Mouse (Mus musculus) lung, embryonic 15.5 days (tissue): Measurements from ENCODE around the gene Pglyrp1. TPM values are rescaled to one million over a fixed set of nuclear protein-coding genes. Genes with fewer than 3 reads are reported as not detected.
A peak's percentile ranks its signal among the peaks of the same experiment; 100 is the strongest.
"Not testable (repeated sequence)": the region's sequence is repeated elsewhere in the genome, so short reads cannot be mapped to it uniquely, and the experiment has no call there.

Experiments used
- ATAC-seq: fragments of 200-750 bp; cut with Nextera tagmentation; 2 replicates; pipeline ENCODE4 v1.8.0; 2017; ENCODE audit warnings: moderate number of reproducible peaks, borderline replicate concordance; ENCODE audit not compliant: low FRiP score, low TSS enrichment; ENCODE audit errors: extremely low read depth
- H3K27ac ChIP-seq: fragments of 300-500 bp; sonication (generic); 2 replicates; pipeline ENCODE4 v1.5.1; 2015; ENCODE audit warnings: moderate library complexity, mild to moderate bottlenecking, inconsistent platforms
- H3K27me3 ChIP-seq: fragments of 300-500 bp; sonication (generic); 2 replicates; pipeline ENCODE4 v1.6.1; 2015; ENCODE audit warnings: inconsistent platforms
- H3K36me3 ChIP-seq: fragments of 300-500 bp; sonication (generic); 2 replicates; pipeline ENCODE4 v1.6.1; 2015; ENCODE audit warnings: inconsistent platforms
- H3K4me1 ChIP-seq: fragments of 300-500 bp; sonication (generic); 2 replicates; pipeline ENCODE4 v1.6.1; 2015; ENCODE audit warnings: inconsistent platforms
- H3K4me2 ChIP-seq: fragments of 300-500 bp; sonication (generic); 2 replicates; pipeline ENCODE4 v1.6.1; 2015; ENCODE audit warnings: inconsistent platforms, mild to moderate bottlenecking, moderate library complexity
- H3K4me3 ChIP-seq: fragments of 300-500 bp; sonication (generic); 2 replicates; pipeline ENCODE4 v1.5.1; 2015; ENCODE audit warnings: mild to moderate bottlenecking, inconsistent platforms
- H3K9ac ChIP-seq: fragments of 300-500 bp; sonication (generic); 2 replicates; pipeline ENCODE4 v1.6.1; 2015; ENCODE audit warnings: inconsistent platforms
- H3K9me3 ChIP-seq: fragments of 300-500 bp; sonication (generic); 2 replicates; pipeline ENCODE4 v1.6.1; 2016; ENCODE audit warnings: inconsistent platforms
- WGBS: fragments of 180-500 bp; shearing (Covaris S2); methylation state at CpG from one replicate; pipeline ENCODE4 v1.1.7; 2015; 5-methylcytosine and 5-hydroxymethylcytosine counted together
- polyA plus RNA-seq: library from polyadenylated mRNA; unstranded; fragments of >200 nt; fragmentation: Nextera tagmentation; extraction: Ambion mirVana; gene quantifications from 2 replicates; pipeline ENCODE4 v1.2.1, GENCODE M21; 2015

Gene Pglyrp1
- polyA plus RNA-seq, result 6.4 and 6.7 TPM in 2 replicates

DNA sequence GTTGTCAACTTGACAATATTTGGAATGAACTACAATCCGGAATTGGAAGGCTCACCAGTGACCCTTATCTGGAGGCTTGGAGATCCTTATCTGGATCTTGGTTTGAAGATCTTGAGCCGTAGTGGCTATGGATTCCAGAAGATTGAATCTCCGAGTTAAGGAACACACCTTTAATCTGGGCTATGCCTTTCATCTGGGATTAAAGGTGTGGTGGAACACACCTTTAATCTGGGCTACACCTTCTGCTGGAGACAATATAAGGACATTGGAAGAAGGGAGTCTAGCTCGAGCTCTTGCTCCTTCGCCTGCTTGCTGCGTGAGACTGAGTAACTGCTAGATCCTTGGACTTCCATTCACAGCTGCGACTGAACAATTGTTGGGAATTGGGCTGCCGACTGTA, at the start of gene Pglyrp1:
Gene Pglyrp1, plus strand, starts transcription at position 301 of the 400 bp plus-strand sequence.
- WGBS, result 67% methylated on average over 1 of the region's 8 CpGs
- not testable (repeated sequence) for H3K4me1 ChIP-seq, H3K27ac ChIP-seq, ATAC-seq, H3K27me3 ChIP-seq, H3K36me3 ChIP-seq, H3K9me3 ChIP-seq, H3K4me3 ChIP-seq, H3K9ac ChIP-seq, H3K4me2 ChIP-seq

DNA sequence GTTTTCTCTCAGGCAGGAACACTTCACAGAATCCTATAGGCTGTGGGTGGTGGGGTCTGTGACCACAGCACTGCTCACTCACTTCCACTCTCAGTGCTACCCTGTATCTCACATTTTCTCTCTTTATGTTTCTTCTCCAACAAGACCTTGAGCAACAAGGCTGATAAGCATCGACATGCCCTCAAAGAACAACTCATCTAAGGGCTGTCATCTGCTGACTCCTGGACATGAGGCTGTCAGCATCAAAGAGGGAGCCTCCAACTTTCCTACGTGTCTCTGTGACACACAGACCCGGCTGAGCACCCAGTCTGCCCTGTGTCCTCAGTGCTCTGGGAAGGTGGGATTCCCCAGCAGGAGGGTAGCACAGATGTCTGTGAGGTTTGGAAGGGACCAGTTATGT, 49.6 kb upstream of the Pglyrp1 start, which contains the start of gene Psg17:
Gene Psg17, minus strand, starts transcription at position 101 of the 400 bp plus-strand sequence.
- Histone ChIP-seq H3K9me3 (no peaks in the 10 kb centered on the region), H3K27ac (no peak within 1 kb of the TSS), H3K9ac (no peak within 1 kb of the TSS), H3K4me1 (no peaks in the 10 kb centered on the region), H3K36me3 (no peaks in the 10 kb centered on the region), H3K27me3 (no peaks in the 10 kb centered on the region), H3K4me2 (no peak within 1 kb of the TSS), H3K4me3 (no peak within 1 kb of the TSS)
- ATAC-seq, result no peak
- 42% methylated on average over 3 of the region's 3 CpGs for WGBS

DNA sequence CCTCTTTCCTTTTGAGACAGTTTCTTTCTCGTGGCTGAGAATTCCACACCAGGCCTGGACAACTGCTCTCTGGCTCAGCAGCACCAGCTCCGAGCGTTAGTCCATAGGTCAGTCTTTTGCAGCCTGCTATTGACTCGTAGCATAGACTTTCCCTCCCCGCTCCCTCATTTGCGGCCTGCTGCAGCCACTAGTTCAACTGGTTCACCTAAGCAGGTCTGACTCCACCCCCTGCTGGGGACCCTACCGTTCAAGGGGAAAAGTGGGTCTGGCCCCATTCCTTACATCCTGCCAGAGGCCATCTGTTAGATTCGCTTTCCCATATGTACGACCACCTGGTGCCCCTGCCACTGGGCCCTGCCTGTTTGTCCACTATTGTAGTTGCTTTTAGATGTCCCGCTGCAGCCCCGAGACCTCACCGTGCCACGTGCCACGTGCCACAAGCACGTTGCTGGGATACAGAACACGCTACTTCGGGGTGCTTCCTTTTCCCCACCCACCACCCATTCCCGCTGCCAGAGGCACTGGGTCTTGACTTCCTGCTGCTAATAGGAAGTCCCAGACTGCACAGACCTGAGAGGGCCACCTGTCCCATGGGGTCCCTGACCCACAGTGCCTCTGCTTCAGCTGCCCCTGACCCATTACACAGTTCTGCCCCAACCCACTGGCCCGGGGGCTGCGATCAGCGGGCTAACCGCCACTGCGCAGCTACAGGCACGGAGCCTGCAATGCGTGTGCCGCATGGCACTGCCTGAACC, 43.2 kb upstream of the Pglyrp1 start:
- Histone ChIP-seq H3K27me3 (no peaks in the 10 kb centered on the region), H3K36me3 (no peaks in the 10 kb centered on the region), H3K9ac (no peak overlapping the region), H3K9me3 (no peaks in the 10 kb centered on the region), H3K4me3 (no peak overlapping the region), H3K4me1 (no peaks in the 10 kb centered on the region), H3K4me2 (no peak overlapping the region), H3K27ac (no peak overlapping the region)
- ATAC-seq, result 0 out of 2 replicates have a peak, but pooled peaks have one; percentile 14
- 58% methylated on average over 26 of the region's 26 CpGs for WGBS

DNA sequence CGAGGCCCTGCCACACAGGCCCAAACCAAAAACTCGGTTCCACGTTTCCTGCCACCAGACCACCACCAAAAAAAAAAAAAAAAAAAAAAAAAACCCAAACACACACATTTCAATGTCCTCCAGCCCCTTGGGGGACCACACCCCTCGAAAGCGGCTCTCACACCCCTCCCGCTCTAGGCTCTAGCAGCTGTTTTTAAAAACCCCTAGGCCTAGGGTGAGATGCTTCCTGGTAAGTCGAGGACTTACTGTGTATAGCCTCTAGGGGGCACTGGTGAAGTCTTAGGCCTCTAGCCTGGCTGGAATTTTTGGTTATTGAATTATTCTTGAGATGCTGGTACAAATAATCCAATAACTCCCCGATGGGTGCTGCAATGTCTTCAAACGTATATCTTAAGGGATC, 42.5 kb upstream of the Pglyrp1 start:
- ATAC-seq, result no peak
- H3K4me3 ChIP-seq, result no peak overlapping the region
- H3K27ac ChIP-seq, result no peak overlapping the region
- H3K9ac ChIP-seq, result no peak overlapping the region
- H3K36me3 ChIP-seq, result no peaks in the 10 kb centered on the region
- no peaks in the 10 kb centered on the region for H3K4me1 ChIP-seq
- no peak overlapping the region for H3K4me2 ChIP-seq
- 56% methylated on average over 9 of the region's 9 CpGs for WGBS
- H3K9me3 ChIP-seq, result no peaks in the 10 kb centered on the region
- H3K27me3 ChIP-seq, result no peaks in the 10 kb centered on the region

DNA sequence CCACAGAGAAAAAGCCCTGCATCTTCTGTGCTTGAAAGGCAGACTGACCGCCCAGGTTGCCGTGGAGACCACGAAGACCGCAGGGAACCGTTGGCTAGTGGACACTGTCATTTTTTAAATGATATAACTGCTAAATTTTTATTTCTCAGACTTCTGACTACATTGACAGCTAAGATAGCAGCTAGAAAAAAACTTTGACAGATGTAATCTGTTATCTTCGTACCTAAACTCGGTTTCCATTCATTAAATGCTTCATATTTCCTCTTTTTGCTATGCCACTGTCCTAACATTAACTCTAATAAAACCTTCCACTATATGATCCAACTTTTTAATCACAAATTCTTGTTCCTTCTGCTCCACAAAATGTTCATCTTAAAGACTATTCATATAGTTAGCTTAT, 41.6 kb upstream of the Pglyrp1 start:
- H3K4me2 ChIP-seq, result no peak overlapping the region
- H3K9ac ChIP-seq, result no peak overlapping the region
- 80% methylated on average over 7 of the region's 7 CpGs for WGBS
- H3K27ac ChIP-seq, result no peak overlapping the region
- no peaks in the 10 kb centered on the region for H3K4me1 ChIP-seq
- H3K36me3 ChIP-seq, result no peaks in the 10 kb centered on the region
- no peak overlapping the region for H3K4me3 ChIP-seq
- H3K27me3 ChIP-seq, result no peaks in the 10 kb centered on the region
- H3K9me3 ChIP-seq, result no peaks in the 10 kb centered on the region
- ATAC-seq, result no peak

DNA sequence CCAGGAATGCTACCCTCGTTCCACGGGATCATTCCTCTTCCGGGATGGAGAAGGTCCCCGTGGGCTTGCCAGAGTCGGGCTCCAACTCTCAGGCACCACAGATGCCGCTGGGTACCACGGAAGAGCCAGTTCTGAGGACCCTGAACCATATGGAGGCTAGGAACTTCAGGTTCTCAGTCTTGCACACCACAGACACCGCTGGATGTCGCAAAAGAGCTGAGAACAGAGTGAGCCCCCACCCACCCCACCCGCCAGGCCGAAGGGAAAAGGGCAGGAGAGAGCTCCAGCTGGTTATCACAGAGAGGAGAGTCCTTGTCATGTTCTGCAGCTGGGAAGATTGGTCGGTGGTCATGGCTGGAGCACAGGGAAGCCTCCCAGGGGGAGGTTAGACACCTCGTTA, 38.8 kb upstream of the Pglyrp1 start:
- H3K36me3 ChIP-seq, result no peaks in the 10 kb centered on the region
- H3K4me3 ChIP-seq, result no peak overlapping the region
- no peak overlapping the region for H3K4me2 ChIP-seq
- no peak overlapping the region for H3K27ac ChIP-seq
- no peaks in the 10 kb centered on the region for H3K9me3 ChIP-seq
- no peak overlapping the region for H3K9ac ChIP-seq
- WGBS, result 39% methylated on average over 13 of the region's 13 CpGs
- no peaks in the 10 kb centered on the region for H3K4me1 ChIP-seq
- ATAC-seq, result no peak
- no peaks in the 10 kb centered on the region for H3K27me3 ChIP-seq

DNA sequence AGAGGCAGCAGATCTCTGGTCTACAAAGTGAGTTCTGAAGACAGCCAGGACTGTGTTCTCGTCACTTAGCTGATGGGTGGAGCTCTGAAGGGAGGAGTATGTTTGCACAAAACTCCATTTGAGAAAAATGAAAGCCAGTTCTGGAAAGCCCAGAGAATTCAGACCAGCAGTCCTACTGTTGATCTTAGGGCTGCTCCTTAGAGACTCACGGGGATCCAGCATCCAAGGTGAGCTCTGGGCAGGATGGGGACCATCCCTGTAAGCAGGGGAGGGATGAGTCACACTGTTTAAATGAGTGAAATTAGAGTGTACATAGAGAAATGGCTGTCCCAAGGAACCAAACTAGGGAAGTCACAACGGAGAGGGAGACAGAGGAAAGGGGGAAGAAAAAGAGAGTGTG, 31.3 kb upstream of the Pglyrp1 start, which contains the start of gene Mill2:
Gene Mill2, plus strand, starts transcription at position 102 of the 400 bp plus-strand sequence.
- Histone ChIP-seq H3K27me3 (no peaks in the 10 kb centered on the region), H3K4me1 (peaks cover 16% of the 10 kb centered on the region), H3K9me3 (no peaks in the 10 kb centered on the region), H3K4me3 (peak within 1 kb of the TSS; percentile 41), H3K4me2 (peak within 1 kb of the TSS; percentile 66), H3K36me3 (no peaks in the 10 kb centered on the region), H3K27ac (peak within 1 kb of the TSS; percentile 94), H3K9ac (peak within 1 kb of the TSS; percentile 64)
- WGBS, result 5% methylated on average over 3 of the region's 3 CpGs
- peak; percentile 52; the same call in 1 of the 2 replicates for ATAC-seq

DNA sequence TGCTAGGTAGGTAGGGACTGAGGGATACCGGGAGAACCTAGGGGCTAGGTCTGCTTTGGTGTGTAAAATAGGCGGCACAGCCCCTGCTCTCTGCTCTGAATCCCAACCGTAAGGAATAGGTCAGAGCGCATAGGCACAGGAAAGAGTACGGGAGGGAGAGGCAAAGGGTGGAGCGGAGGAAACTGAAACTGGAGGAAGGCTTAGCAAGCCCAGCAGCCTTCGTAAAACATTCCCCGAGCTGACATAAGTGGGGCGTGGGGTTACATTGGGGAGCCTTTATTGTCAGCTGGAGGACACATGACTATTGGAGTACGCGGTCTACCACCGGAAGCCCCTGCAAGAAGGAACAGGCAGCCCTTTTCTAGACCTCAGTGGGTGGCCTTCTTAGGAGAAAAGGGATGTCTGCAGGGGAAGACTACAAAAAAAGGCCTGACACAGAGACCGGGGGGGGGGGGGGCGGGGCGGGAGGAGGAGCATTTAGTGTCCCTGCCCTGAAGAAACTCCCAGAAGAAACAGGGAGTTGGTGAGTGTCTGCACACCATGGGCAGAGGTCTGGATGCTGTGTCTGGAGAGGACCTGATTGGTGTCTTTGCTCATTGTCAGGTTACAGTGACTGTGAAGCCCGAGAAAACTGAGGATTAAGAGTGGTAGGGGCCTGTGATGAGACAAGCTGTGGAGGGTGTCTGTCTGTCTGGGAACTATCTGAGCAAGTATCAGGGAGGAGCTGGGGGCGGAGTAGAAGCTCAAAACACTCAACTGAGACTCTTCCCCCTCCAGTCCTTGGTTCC, 30.6 kb upstream of the Pglyrp1 start:
- peak overlapping the region; percentile 41 for H3K4me3 ChIP-seq
- no peaks in the 10 kb centered on the region for H3K36me3 ChIP-seq

DNA sequence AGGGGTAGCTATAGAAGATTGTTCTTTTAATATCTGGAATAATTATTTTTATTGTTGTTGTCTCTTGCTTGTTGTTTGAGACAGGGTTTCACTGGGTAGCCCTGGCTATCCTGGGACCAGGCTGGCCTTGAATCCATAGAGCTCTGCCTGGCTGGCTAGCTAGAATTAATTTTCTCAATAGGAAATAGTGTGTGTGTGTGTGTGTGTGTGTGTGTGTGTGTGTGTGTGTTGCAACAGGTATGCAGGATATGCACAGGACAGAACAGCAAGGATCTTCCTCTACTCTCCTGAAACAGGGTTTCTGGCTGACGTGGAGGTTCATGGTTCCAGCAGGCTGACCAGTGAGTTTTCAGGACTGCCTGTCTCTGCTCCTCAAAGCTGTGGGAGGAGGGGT, 30.0 kb upstream of the Pglyrp1 start:
- Histone ChIP-seq H3K36me3 (no peaks in the 10 kb centered on the region), H3K27me3 (no peaks in the 10 kb centered on the region), H3K4me3 (peak overlapping the region; percentile 41), H3K4me1 (peaks cover 16% of the 10 kb centered on the region), H3K27ac (peak overlapping the region; percentile 89), H3K4me2 (peak overlapping the region; percentile 66), H3K9me3 (no peaks in the 10 kb centered on the region), H3K9ac (peak overlapping the region; percentile 37)
- 85% methylated on average over 1 of the region's 1 CpGs for WGBS
- ATAC-seq, result no peak

More for the DNA sequence above, 30.6 kb upstream of the Pglyrp1 start:
- 3% methylated on average over 14 of the region's 17 CpGs for WGBS
- peak overlapping the region; percentile 64 for H3K9ac ChIP-seq
- peaks cover 16% of the 10 kb centered on the region for H3K4me1 ChIP-seq
- peak; percentile 86 for ATAC-seq
- H3K27me3 ChIP-seq, result no peaks in the 10 kb centered on the region
- peak overlapping the region; percentile 94 for H3K27ac ChIP-seq
- H3K9me3 ChIP-seq, result no peaks in the 10 kb centered on the region
- H3K4me2 ChIP-seq, result peak overlapping the region; percentile 66

DNA sequence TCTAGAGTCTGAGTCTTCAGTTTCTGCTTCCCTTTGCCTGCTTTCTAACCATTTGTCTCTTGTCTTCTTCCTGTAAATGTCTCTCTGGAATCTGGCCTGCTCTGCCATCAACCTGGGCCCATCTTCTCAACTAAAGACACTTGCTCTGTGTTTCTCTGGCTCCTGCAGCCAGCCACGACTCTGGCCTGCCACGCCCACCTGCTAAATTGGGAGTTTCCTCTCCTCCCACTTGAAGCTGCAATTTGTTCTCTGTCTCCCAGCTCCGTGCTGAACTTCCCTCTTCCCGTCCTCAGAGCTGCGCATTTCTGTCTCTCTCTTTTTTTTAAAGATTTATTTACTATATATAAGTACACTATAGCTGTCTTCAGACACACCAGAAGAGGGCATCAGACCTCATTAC, 26.3 kb upstream of the Pglyrp1 start:
- H3K4me3 ChIP-seq, result no peak overlapping the region
- WGBS, result 31% methylated on average over 5 of the region's 5 CpGs
- no peaks in the 10 kb centered on the region for H3K27me3 ChIP-seq
- H3K9ac ChIP-seq, result no peak overlapping the region
- no peaks in the 10 kb centered on the region for H3K9me3 ChIP-seq
- H3K4me2 ChIP-seq, result no peak overlapping the region
- H3K4me1 ChIP-seq, result peaks cover 10% of the 10 kb centered on the region
- ATAC-seq, result no peak
- no peaks in the 10 kb centered on the region for H3K36me3 ChIP-seq
- H3K27ac ChIP-seq, result no peak overlapping the region

DNA sequence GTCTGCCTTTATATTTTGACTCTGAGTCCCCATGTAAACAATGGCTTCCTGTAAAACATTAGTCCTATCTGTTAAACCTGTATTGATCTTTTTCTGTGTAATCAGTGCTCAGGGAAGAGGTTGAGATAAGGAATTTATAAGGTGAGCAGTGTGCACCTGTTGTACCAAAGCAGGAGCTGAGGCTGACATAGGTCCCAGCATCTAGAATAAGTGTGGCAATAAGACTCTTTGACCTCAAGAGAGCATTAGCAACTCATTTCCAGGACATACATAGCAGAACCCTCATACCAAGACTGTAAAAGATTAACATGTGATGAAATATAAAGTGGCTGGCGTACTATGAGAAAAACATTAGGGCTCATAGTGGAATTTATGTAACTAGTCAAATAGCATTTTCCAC, 22.7 kb upstream of the Pglyrp1 start:
- no peaks in the 10 kb centered on the region for H3K9me3 ChIP-seq
- no peak overlapping the region for H3K4me2 ChIP-seq
- no peaks in the 10 kb centered on the region for H3K4me1 ChIP-seq
- 69% methylated on average over 1 of the region's 1 CpGs for WGBS
- H3K27me3 ChIP-seq, result no peaks in the 10 kb centered on the region
- ATAC-seq, result no peak
- no peak overlapping the region for H3K4me3 ChIP-seq
- H3K36me3 ChIP-seq, result no peaks in the 10 kb centered on the region
- H3K9ac ChIP-seq, result no peak overlapping the region
- H3K27ac ChIP-seq, result no peak overlapping the region
